Mouse (Mus musculus) megakaryocyte progenitor cell, adult 5-6 weeks (primary cell): ENCODE measurements at regions not wholly inside any gene's neighbourhood (a gene's known extent, or its start where the extent isn't known, plus 50 kb on each side); places are given as distances from the start of the nearest gene placed in this dataset.

ENCODE experiments used
- ATAC-seq: replicated peaks from 2 replicates; pipeline ENCODE4 v1.8.0; 2016; ENCODE audit warnings: mild to moderate bottlenecking, moderate TSS enrichment, inconsistent platforms; ENCODE audit not compliant: poor library complexity

- peak; percentile 45 for ATAC-seq
Observed at GRCm38 (mm10) chrY:263314-263713, 533.9 kb downstream of the Zfy1 start.
